Mouse (Mus musculus) embryonic facial prominence, embryonic 15.5 days (tissue): ENCODE results near the gene Fry. TPM values are rescaled to one million over a fixed set of nuclear protein-coding genes. Genes with fewer than 3 reads are reported as not detected.
"Not testable (repeated sequence)": the region's sequence is repeated elsewhere in the genome, so short reads cannot be mapped to it uniquely, and the experiment has no call there.

ENCODE experiments used
- ATAC-seq: fragments of 200-750 bp; cut with Nextera tagmentation; 2 replicates; pipeline ENCODE4 v1.8.0; 2017; ENCODE audit warnings: low read depth, moderate TSS enrichment; ENCODE audit not compliant: insufficient number of reproducible peaks, low FRiP score, low TSS enrichment
- H3K27ac ChIP-seq: fragments of 300-500 bp; sonication (generic); replicated peaks from 2 replicates; pipeline ENCODE4 v1.5.1; 2015; ENCODE audit warnings: mild to moderate bottlenecking, inconsistent platforms
- H3K27me3 ChIP-seq: fragments of 300-500 bp; sonication (generic); 2 replicates; pipeline ENCODE4 v1.6.1; 2015; ENCODE audit warnings: inconsistent platforms
- H3K36me3 ChIP-seq: fragments of 300-500 bp; sonication (generic); 2 replicates; pipeline ENCODE4 v1.6.1; 2015; ENCODE audit warnings: mild to moderate bottlenecking, inconsistent platforms
- H3K4me1 ChIP-seq: fragments of 300-500 bp; sonication (generic); 2 replicates; pipeline ENCODE4 v1.6.1; 2015; ENCODE audit warnings: inconsistent platforms
- H3K4me2 ChIP-seq: fragments of 300-500 bp; sonication (generic); replicated peaks from 2 replicates; pipeline ENCODE4 v1.6.1; 2015; ENCODE audit warnings: mild to moderate bottlenecking, inconsistent platforms
- H3K4me3 ChIP-seq: fragments of 300-500 bp; sonication (generic); replicated peaks from 2 replicates; pipeline ENCODE4 v1.5.1; 2015; ENCODE audit warnings: mild to moderate bottlenecking, inconsistent platforms
- H3K9ac ChIP-seq: fragments of 300-500 bp; sonication (generic); 2 replicates; pipeline ENCODE4 v1.6.1; 2015; ENCODE audit warnings: inconsistent platforms
- H3K9me3 ChIP-seq: fragments of 300-500 bp; sonication (generic); replicated peaks from 2 replicates; pipeline ENCODE4 v1.6.1; 2016; ENCODE audit warnings: inconsistent platforms
- WGBS: fragments of 180-500 bp; shearing (Covaris S2); methylation state at CpG from one replicate; pipeline ENCODE4 v1.1.7; 2015; 5-methylcytosine and 5-hydroxymethylcytosine counted together
- polyA plus RNA-seq: library from polyadenylated mRNA; unstranded; fragments of >200 nt; fragmentation: Nextera tagmentation; extraction: Ambion mirVana; gene quantifications from 2 replicates; pipeline ENCODE4 v1.2.1, GENCODE M21; 2015

Gene Fry
- polyA plus RNA-seq, 1 experiment from 2014 or later: 11.4 TPM

- 39% methylated on average over 8 of the region's 8 CpGs for WGBS
- H3K36me3 ChIP-seq: peaks cover under 1% of the 10 kb centered on the region; the same call in 1 of the 2 replicates
- no peak overlapping the region for H3K4me3 ChIP-seq
- no peaks in the 10 kb centered on the region for H3K9me3 ChIP-seq
- no peak for ATAC-seq
- H3K9ac ChIP-seq: no peak overlapping the region
- no peaks in the 10 kb centered on the region for H3K4me1 ChIP-seq
- no peak overlapping the region for H3K27ac ChIP-seq
- no peak overlapping the region for H3K4me2 ChIP-seq
- no peaks in the 10 kb centered on the region for H3K27me3 ChIP-seq
These were observed 372.4 kb downstream of the Fry start for GRCm38 (mm10) chr5:150490821-150491220.

DNA sequence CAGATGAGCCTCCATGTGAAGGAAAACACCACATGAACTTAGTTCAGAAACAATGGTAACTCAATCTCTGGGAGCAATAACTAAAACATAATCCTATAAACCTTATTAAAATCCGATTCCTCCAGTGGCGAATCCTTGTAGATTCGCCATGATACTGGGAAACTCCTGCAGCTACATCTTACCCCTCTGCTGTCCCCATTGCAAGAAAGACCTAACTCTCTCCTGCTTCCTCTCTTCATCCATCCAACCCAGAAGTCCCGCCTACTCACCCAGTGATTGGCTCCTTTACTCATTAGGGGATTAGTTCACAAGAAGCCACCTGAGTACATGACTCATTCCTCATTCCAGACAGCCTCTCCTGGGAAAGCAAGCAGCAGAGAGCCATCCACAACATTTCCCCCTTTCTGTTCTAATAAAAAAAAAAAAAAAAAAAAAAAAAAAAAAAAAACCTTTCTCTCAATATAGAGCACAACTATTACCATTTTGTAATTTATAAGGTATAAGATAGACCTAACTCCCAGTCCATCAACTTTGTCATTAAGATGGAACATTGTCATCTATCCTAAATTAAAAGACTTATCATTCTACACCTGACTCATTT lies 373.2 kb downstream of the Fry start:
- not testable (repeated sequence) for H3K9me3 ChIP-seq, H3K36me3 ChIP-seq, H3K4me2 ChIP-seq, ATAC-seq, H3K4me3 ChIP-seq, H3K27ac ChIP-seq, H3K27me3 ChIP-seq, H3K4me1 ChIP-seq, H3K9ac ChIP-seq
- 80% methylated on average over 4 of the region's 4 CpGs for WGBS

DNA sequence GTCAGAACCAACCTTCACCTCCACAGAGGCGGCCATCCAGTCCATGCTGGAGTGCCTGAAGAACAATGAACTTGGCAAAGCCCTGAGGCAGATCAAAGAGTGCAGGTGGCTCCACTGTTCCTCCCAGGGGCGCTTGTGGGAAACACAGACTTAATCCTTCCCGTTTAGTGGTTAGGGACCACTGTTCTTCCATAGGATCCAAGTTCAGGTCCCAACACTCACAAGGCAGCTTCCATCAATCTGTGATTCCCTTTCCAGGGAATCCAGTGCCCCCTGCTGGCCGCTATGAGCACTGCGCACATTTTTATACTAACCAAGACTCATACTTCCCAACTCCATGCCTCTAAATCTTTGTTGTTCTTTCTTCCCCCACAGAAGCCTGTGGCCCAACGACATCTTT lies 377.3 kb downstream of the Fry start:
- Histone ChIP-seq H3K4me1 (no peaks in the 10 kb centered on the region), H3K36me3 (peaks cover 6% of the 10 kb centered on the region; the same call in 1 of the 2 replicates), H3K9me3 (no peaks in the 10 kb centered on the region), H3K9ac (no peak overlapping the region), H3K4me3 (no peak overlapping the region), H3K4me2 (no peak overlapping the region), H3K27me3 (no peaks in the 10 kb centered on the region), H3K27ac (no peak overlapping the region)
- no peak for ATAC-seq
- WGBS: 40% methylated on average over 6 of the region's 6 CpGs

GRCm38 (mm10) chr5:150510451-150511225 lies 392.2 kb downstream of the Fry start:
- WGBS: 81% methylated on average over 6 of the region's 6 CpGs
- no peak for ATAC-seq
- Histone ChIP-seq H3K36me3 (no peaks in the 10 kb centered on the region), H3K27ac (no peak overlapping the region), H3K4me2 (no peak overlapping the region), H3K4me1 (no peaks in the 10 kb centered on the region), H3K27me3 (no peaks in the 10 kb centered on the region), H3K4me3 (no peak overlapping the region), H3K9ac (no peak overlapping the region), H3K9me3 (no peaks in the 10 kb centered on the region)

- Histone ChIP-seq H3K9ac (no peak overlapping the region), H3K9me3 (no peaks in the 10 kb centered on the region), H3K27me3 (no peaks in the 10 kb centered on the region), H3K4me1 (no peaks in the 10 kb centered on the region), H3K27ac (no peak overlapping the region), H3K36me3 (no peaks in the 10 kb centered on the region), H3K4me3 (no peak overlapping the region), H3K4me2 (no peak overlapping the region)
- ATAC-seq: no peak
- WGBS: 78% methylated on average over 4 of the region's 4 CpGs
These were observed 394.8 kb downstream of the Fry start for GRCm38 (mm10) chr5:150513264-150513663.

DNA sequence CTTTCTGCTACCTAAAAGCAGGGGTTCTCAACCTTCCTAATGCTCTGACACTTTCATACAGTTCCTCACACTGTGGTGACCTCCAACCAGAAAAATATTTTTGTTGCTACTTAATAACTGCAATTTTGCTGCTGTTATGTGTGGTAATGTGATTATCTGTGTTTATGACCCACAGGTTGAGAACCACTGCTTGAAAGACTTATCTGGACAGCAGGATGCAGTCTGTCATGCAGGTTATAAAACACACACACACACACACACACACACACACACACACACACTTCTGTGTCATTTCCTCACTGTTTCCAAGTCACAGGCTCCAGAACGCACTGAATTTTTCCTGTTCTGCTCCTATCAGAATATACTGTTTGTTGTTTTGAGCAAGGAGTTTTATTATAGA lies 395.6 kb downstream of the Fry start:
- no peak overlapping the region for H3K4me3 ChIP-seq
- no peaks in the 10 kb centered on the region for H3K9me3 ChIP-seq
- no peak for ATAC-seq
- WGBS: 81% methylated on average over 1 of the region's 1 CpGs
- no peaks in the 10 kb centered on the region for H3K4me1 ChIP-seq
- no peak overlapping the region for H3K4me2 ChIP-seq
- no peak overlapping the region for H3K9ac ChIP-seq
- H3K27me3 ChIP-seq: no peaks in the 10 kb centered on the region
- H3K36me3 ChIP-seq: no peaks in the 10 kb centered on the region
- H3K27ac ChIP-seq: no peak overlapping the region

DNA sequence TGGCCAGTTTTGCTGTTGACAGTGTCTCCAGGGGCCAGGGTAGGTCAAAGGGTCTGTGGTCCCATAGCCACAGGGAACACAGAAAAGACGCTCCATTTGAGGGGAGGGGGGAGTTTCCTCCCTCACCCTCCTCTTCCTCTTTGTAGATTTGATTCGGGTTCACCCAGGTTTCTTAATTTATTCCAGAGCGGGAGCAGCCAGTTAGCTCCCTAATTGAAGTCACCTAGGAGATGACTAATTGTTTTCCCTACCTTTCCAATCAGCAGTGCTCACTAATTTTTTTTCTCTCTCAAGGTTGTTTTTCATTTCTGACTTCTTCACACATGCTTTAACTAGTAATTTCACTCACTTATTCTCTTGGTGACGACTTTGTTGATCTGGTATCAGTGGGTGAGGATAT lies 399.6 kb downstream of the Fry start, which contains the start of gene Zar1l:
Gene Zar1l, minus strand, starts transcription at position 101 of the 400 bp plus-strand sequence.
- Histone ChIP-seq H3K27ac (no peak within 1 kb of the TSS), H3K4me3 (no peak within 1 kb of the TSS), H3K36me3 (no peaks in the 10 kb centered on the region), H3K4me2 (no peak within 1 kb of the TSS), H3K27me3 (no peaks in the 10 kb centered on the region), H3K9me3 (no peaks in the 10 kb centered on the region), H3K9ac (no peak within 1 kb of the TSS), H3K4me1 (0 out of 2 replicates have a peak, but pooled peaks cover 4% of the 10 kb centered on the region)
- no peak for ATAC-seq
- 35% methylated on average over 4 of the region's 4 CpGs for WGBS

- Histone ChIP-seq H3K27ac (no peak overlapping the region), H3K4me3 (no peak overlapping the region), H3K4me2 (no peak overlapping the region), H3K4me1 (0 out of 2 replicates have a peak, but pooled peaks cover 8% of the 10 kb centered on the region), H3K27me3 (no peaks in the 10 kb centered on the region), H3K9ac (no peak overlapping the region), H3K36me3 (no peaks in the 10 kb centered on the region), H3K9me3 (no peaks in the 10 kb centered on the region)
- no peak for ATAC-seq
- WGBS: 83% methylated on average over 1 of the region's 1 CpGs
These were observed 401.1 kb downstream of the Fry start for GRCm38 (mm10) chr5:150519551-150519950.

- H3K27me3 ChIP-seq: no peaks in the 10 kb centered on the region
- ATAC-seq: peak; percentile 91
- peak within 1 kb of the TSS; percentile 73 for H3K4me3 ChIP-seq
- H3K4me1 ChIP-seq: 0 out of 2 replicates have a peak, but pooled peaks cover 8% of the 10 kb centered on the region
- peak within 1 kb of the TSS; percentile 67 for H3K9ac ChIP-seq
- H3K4me2 ChIP-seq: peak within 1 kb of the TSS; percentile 60
- no peaks in the 10 kb centered on the region for H3K9me3 ChIP-seq
- no peaks in the 10 kb centered on the region for H3K36me3 ChIP-seq
- WGBS: 5% methylated on average over 55 of the region's 63 CpGs
- H3K27ac ChIP-seq: peak within 1 kb of the TSS; percentile 79
These were observed 403.8 kb downstream of the Fry start, which contains the start of gene Brca2 for GRCm38 (mm10) chr5:150521937-150522866. Gene Brca2, plus strand, starts transcription at chr5:150522630.

GRCm38 (mm10) chr5:150522867-150523234 lies 404.4 kb downstream of the Fry start:
- WGBS: 6% methylated on average over 11 of the region's 11 CpGs
- Histone ChIP-seq H3K9me3 (no peaks in the 10 kb centered on the region), H3K27ac (peak overlapping the region; percentile 79), H3K4me1 (0 out of 2 replicates have a peak, but pooled peaks cover 8% of the 10 kb centered on the region), H3K27me3 (no peaks in the 10 kb centered on the region), H3K4me2 (peak overlapping the region; percentile 60), H3K4me3 (peak overlapping the region; percentile 73), H3K9ac (peak overlapping the region; percentile 67), H3K36me3 (no peaks in the 10 kb centered on the region)
- ATAC-seq: 0 out of 2 replicates have a peak, but pooled peaks have one; percentile 15

DNA sequence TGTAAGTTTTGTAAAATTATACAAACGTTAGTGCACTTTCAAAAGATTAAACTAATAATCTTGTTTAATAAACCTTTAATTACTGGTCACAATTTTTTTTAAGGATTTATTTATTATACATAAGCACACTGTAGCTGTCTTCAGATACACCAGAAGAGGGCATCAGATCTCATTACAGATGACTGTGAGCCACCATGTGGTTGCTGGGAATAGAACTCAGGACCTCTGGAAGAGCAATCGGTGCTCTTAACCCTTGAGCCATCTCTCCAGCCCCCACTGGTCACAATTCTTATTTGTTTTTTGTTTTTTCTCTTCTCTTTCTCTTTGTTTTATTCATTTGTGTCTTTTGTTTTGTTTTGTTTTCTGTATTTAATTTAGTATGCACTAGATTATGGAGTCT lies 406.8 kb downstream of the Fry start:
- H3K4me2 ChIP-seq: no peak overlapping the region
- H3K36me3 ChIP-seq: no peaks in the 10 kb centered on the region
- H3K9me3 ChIP-seq: no peaks in the 10 kb centered on the region
- no peak for ATAC-seq
- H3K4me1 ChIP-seq: 0 out of 2 replicates have a peak, but pooled peaks cover 8% of the 10 kb centered on the region
- no peak overlapping the region for H3K9ac ChIP-seq
- no peak overlapping the region for H3K27ac ChIP-seq
- no peak overlapping the region for H3K4me3 ChIP-seq
- H3K27me3 ChIP-seq: no peaks in the 10 kb centered on the region
- WGBS: 88% methylated on average over 2 of the region's 2 CpGs
